Mouse (Mus musculus) midbrain, embryonic 13.5 days (tissue): Measurements from ENCODE around the gene Catsper3. TPM values are rescaled to one million over a fixed set of nuclear protein-coding genes. Genes with fewer than 3 reads are reported as not detected.

ENCODE experiments used
- ATAC-seq: fragments of 200-750 bp; cut with Nextera tagmentation; 2 replicates; pipeline ENCODE4 v1.8.0; 2017; ENCODE audit warnings: mild to moderate bottlenecking, moderate TSS enrichment, moderate library complexity
- H3K27ac ChIP-seq: fragments of 300-500 bp; sonication (generic); 2 replicates; pipeline ENCODE4 v1.5.1; 2015; ENCODE audit warnings: inconsistent platforms, mild to moderate bottlenecking, moderate library complexity
- H3K27me3 ChIP-seq: fragments of 300-500 bp; sonication (generic); 2 replicates; pipeline ENCODE4 v1.6.1; 2015; ENCODE audit warnings: mild to moderate bottlenecking, inconsistent platforms
- H3K36me3 ChIP-seq: fragments of 300-500 bp; sonication (generic); 2 replicates; pipeline ENCODE4 v1.6.1; 2015; ENCODE audit warnings: mild to moderate bottlenecking, inconsistent platforms
- H3K4me1 ChIP-seq: fragments of 300-500 bp; sonication (generic); replicated peaks from 2 replicates; pipeline ENCODE4 v1.6.1; 2015; ENCODE audit warnings: inconsistent platforms
- H3K4me2 ChIP-seq: fragments of 300-500 bp; sonication (generic); replicated peaks from 2 replicates; pipeline ENCODE4 v1.6.1; 2015; ENCODE audit warnings: moderate library complexity, mild to moderate bottlenecking, inconsistent platforms
- H3K4me3 ChIP-seq: fragments of 300-500 bp; sonication (generic); replicated peaks from 2 replicates; pipeline ENCODE4 v1.5.1; 2015; ENCODE audit warnings: mild to moderate bottlenecking, inconsistent platforms
- H3K9ac ChIP-seq: fragments of 300-500 bp; sonication (generic); replicated peaks from 2 replicates; pipeline ENCODE4 v1.6.1; 2015; ENCODE audit warnings: mild to moderate bottlenecking, inconsistent platforms
- H3K9me3 ChIP-seq: fragments of 300-500 bp; sonication (generic); 2 replicates; pipeline ENCODE4 v1.6.1; 2016; ENCODE audit warnings: mild to moderate bottlenecking, inconsistent platforms
- WGBS: fragments of 180-500 bp; shearing (Covaris S2); methylation state at CpG from one replicate; pipeline ENCODE4 v1.1.7; 2015; 5-methylcytosine and 5-hydroxymethylcytosine counted together
- polyA plus RNA-seq: library from polyadenylated mRNA; unstranded; fragments of >200 nt; fragmentation: Nextera tagmentation; extraction: Ambion mirVana; gene quantifications from 2 replicates; pipeline ENCODE4 v1.2.1, GENCODE M21; 2015

Catsper3 gene
- polyA plus RNA-seq, 1 experiment from 2014 or later: 0.12 TPM

- WGBS: 1% methylated on average over 32 of the region's 32 CpGs
Measured at GRCm38 (mm10) chr13:55836786-55837780, 52.7 kb downstream of the Catsper3 start.

GRCm38 (mm10) chr13:55840223-55840622, 55.9 kb downstream of the Catsper3 start:
- Histone ChIP-seq H3K27ac (no peak overlapping the region), H3K4me2 (0 out of 2 replicates have a peak overlapping the region, but pooled peaks have one; percentile 9), H3K9ac (no peak overlapping the region), H3K36me3 (no peaks in the 10 kb centered on the region), H3K27me3 (peaks cover 91% of the 10 kb centered on the region), H3K4me3 (no peak overlapping the region), H3K4me1 (peaks cover 31% of the 10 kb centered on the region), H3K9me3 (no peaks in the 10 kb centered on the region)
- 0 out of 2 replicates have a peak, but pooled peaks have one; percentile 17 for ATAC-seq
- WGBS: 14% methylated on average over 14 of the region's 14 CpGs

More at GRCm38 (mm10) chr13:55836786-55837780, 52.7 kb downstream of the Catsper3 start:
- Histone ChIP-seq H3K27me3 (peaks cover 100% of the 10 kb centered on the region), H3K9ac (no peak overlapping the region), H3K9me3 (no peaks in the 10 kb centered on the region), H3K4me1 (peaks cover 31% of the 10 kb centered on the region), H3K4me3 (no peak overlapping the region), H3K27ac (no peak overlapping the region), H3K36me3 (no peaks in the 10 kb centered on the region), H3K4me2 (no peak overlapping the region)
- ATAC-seq: no peak

- ATAC-seq: no peak
- H3K9ac ChIP-seq: no peak overlapping the region
- no peaks in the 10 kb centered on the region for H3K9me3 ChIP-seq
- WGBS: 97% methylated on average over 1 of the region's 1 CpGs
- no peak overlapping the region for H3K4me3 ChIP-seq
- no peak overlapping the region for H3K27ac ChIP-seq
- H3K4me2 ChIP-seq: no peak overlapping the region
- peaks cover 17% of the 10 kb centered on the region for H3K4me1 ChIP-seq
- no peaks in the 10 kb centered on the region for H3K36me3 ChIP-seq
- H3K27me3 ChIP-seq: peaks cover 77% of the 10 kb centered on the region
Measured at GRCm38 (mm10) chr13:55843700-55844099, 59.3 kb downstream of the Catsper3 start.

DNA sequence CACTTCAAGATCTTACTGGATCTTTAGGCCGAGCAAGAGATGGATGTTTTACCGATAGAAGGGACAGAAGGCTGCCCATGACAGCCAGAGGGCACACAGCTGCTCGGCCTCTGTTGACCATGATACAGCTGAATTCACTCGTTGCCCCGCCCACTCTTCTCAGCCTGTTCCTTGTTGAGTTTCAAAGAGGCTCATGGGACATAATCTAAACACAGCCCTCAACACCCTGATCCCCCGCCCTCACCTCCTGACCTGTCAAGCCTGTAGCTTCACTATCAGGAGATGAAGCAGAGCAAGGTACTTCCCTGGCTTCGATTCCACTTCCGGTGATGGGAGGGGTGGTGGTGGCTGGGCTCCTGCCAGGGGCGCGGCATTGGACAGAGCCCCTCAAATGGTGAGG, 63.4 kb downstream of the Catsper3 start:
- Histone ChIP-seq H3K9me3 (no peaks in the 10 kb centered on the region), H3K27ac (no peak overlapping the region), H3K27me3 (peaks cover 65% of the 10 kb centered on the region), H3K4me1 (peaks cover 7% of the 10 kb centered on the region; the same call in 1 of the 2 replicates), H3K9ac (no peak overlapping the region), H3K4me3 (no peak overlapping the region), H3K4me2 (no peak overlapping the region), H3K36me3 (no peaks in the 10 kb centered on the region)
- ATAC-seq: no peak
- WGBS: 65% methylated on average over 10 of the region's 10 CpGs

DNA sequence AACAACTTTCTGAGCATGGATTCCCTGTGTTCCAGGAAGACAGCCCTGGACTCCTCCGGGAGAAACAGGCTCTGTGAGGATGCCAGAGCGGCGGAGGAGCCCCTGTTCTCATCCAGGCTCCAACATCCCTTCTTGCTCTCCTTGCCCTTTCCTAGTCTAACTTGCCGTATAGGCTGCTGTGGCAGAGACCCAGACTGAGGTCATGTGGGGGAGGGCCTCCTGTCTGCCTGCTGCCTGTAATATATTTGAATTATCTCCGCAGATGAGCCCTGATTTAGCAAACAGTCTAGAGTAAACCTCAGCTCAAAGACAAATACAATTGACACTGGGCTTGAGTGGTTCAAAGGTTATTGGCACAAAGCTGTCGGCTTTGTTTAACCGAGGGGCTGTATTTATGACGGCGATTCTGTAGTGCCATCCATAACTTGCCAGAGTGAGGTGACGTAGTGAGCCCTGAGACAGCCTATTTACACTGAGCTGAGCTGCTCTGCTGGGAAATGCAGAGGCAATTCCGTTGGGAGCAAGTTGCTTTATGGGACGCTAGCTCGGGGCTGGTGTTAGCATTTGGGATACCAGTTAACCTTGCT, 64.3 kb downstream of the Catsper3 start:
- Histone ChIP-seq H3K27me3 (peaks cover 67% of the 10 kb centered on the region), H3K4me3 (no peak overlapping the region), H3K4me2 (no peak overlapping the region), H3K9me3 (no peaks in the 10 kb centered on the region), H3K4me1 (peaks cover 7% of the 10 kb centered on the region; the same call in 1 of the 2 replicates), H3K27ac (no peak overlapping the region), H3K9ac (no peak overlapping the region), H3K36me3 (no peaks in the 10 kb centered on the region)
- ATAC-seq: no peak
- 56% methylated on average over 13 of the region's 13 CpGs for WGBS

GRCm38 (mm10) chr13:55850726-55851125, 66.4 kb downstream of the Catsper3 start:
- Histone ChIP-seq H3K4me3 (no peak overlapping the region), H3K9ac (no peak overlapping the region), H3K4me2 (no peak overlapping the region), H3K9me3 (no peaks in the 10 kb centered on the region), H3K4me1 (peaks cover 7% of the 10 kb centered on the region; the same call in 1 of the 2 replicates), H3K27me3 (peaks cover 69% of the 10 kb centered on the region), H3K27ac (no peak overlapping the region), H3K36me3 (no peaks in the 10 kb centered on the region)
- WGBS: 78% methylated on average over 5 of the region's 5 CpGs
- no peak for ATAC-seq

GRCm38 (mm10) chr13:55852205-55852604, 67.8 kb downstream of the Catsper3 start:
- Histone ChIP-seq H3K9me3 (no peaks in the 10 kb centered on the region), H3K4me3 (no peak overlapping the region), H3K27ac (no peak overlapping the region), H3K4me1 (peaks cover 8% of the 10 kb centered on the region), H3K4me2 (no peak overlapping the region), H3K27me3 (peaks cover 80% of the 10 kb centered on the region), H3K36me3 (no peaks in the 10 kb centered on the region), H3K9ac (no peak overlapping the region)
- 69% methylated on average over 3 of the region's 3 CpGs for WGBS
- ATAC-seq: no peak

DNA sequence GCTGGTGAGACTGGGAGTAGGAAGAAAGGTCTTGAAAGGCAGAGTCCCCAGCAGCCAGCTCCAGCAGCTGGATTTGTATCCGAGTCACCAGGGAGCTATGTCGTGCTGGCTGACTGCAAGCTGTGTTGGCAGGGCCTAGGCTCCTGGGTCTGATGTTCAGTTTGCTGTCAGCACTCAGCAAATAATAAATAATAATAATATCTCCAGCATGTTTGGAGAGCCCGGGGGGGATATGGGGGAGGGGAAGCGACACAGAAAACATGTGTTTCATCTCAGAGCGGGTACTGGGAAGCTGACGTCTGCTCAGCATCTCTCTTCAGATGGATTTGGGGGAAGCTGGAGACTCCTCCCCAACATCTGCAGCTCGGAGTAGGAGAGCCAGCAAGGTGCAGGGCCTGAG, 71.4 kb downstream of the Catsper3 start:
- H3K36me3 ChIP-seq: no peaks in the 10 kb centered on the region
- H3K4me3 ChIP-seq: no peak overlapping the region
- H3K4me1 ChIP-seq: peaks cover 17% of the 10 kb centered on the region
- H3K27me3 ChIP-seq: peaks cover 86% of the 10 kb centered on the region
- WGBS: 66% methylated on average over 7 of the region's 7 CpGs
- no peak overlapping the region for H3K27ac ChIP-seq
- ATAC-seq: no peak
- no peak overlapping the region for H3K9ac ChIP-seq
- H3K4me2 ChIP-seq: no peak overlapping the region
- no peaks in the 10 kb centered on the region for H3K9me3 ChIP-seq

- Histone ChIP-seq H3K27me3 (peaks cover 80% of the 10 kb centered on the region), H3K4me3 (no peak overlapping the region), H3K4me1 (peaks cover 17% of the 10 kb centered on the region), H3K27ac (no peak overlapping the region), H3K9me3 (no peaks in the 10 kb centered on the region), H3K36me3 (no peaks in the 10 kb centered on the region), H3K4me2 (no peak overlapping the region), H3K9ac (no peak overlapping the region)
- ATAC-seq: no peak
- WGBS: 92% methylated on average over 5 of the region's 5 CpGs
Measured at GRCm38 (mm10) chr13:55858463-55858862, 74.1 kb downstream of the Catsper3 start.

Other genes with a start within 250 kb of the Catsper3 start
- 60.2 and 66.6 TPM in 2 replicates for gene Ddx41, start 247.9 kb upstream of the Catsper3 start, polyA plus RNA-seq
- 64.9 and 72.3 TPM in 2 replicates for gene Fam193b, start 213.4 kb upstream of the Catsper3 start, polyA plus RNA-seq
- gene Tmed9, start 210.8 kb upstream of the Catsper3 start, polyA plus RNA-seq: 103 and 125 TPM in 2 replicates
- gene B4galt7, start 184.7 kb upstream of the Catsper3 start, polyA plus RNA-seq: 45.5 and 47.4 TPM in 2 replicates
- 92.3 and 97.5 TPM in 2 replicates for gene Caml, start 161.6 kb upstream of the Catsper3 start, polyA plus RNA-seq
- gene Ddx46, start 149.5 kb upstream of the Catsper3 start, polyA plus RNA-seq: 31.3 and 33.5 TPM in 2 replicates
- gene B230219D22Rik, start 91.4 kb upstream of the Catsper3 start, polyA plus RNA-seq: 69.3 and 72.6 TPM in 2 replicates
- 121 and 129 TPM in 2 replicates for gene Txndc15, start 69.9 kb upstream of the Catsper3 start, polyA plus RNA-seq
- gene Pcbd2, start 57.2 kb upstream of the Catsper3 start, polyA plus RNA-seq: 19.7 and 23.0 TPM in 2 replicates
- 0.75 and 1.5 TPM in 2 replicates for gene Pitx1, start 51.6 kb downstream of the Catsper3 start, polyA plus RNA-seq